Mouse (Mus musculus): ENCODE data around the gene Cipc. TPM values are rescaled to one million over a fixed set of nuclear protein-coding genes. Genes with fewer than 3 reads are reported as not detected.

Cipc gene
- total RNA-seq (2021) = 10 to 100 TPM; 24.4 to 24.7 TPM
- long read RNA-seq, experiment 1, full-length matches to known transcripts = 4 of 8 reads
- long read RNA-seq, experiment 1, partial matches to known transcripts = 0 of 8 reads
- long read RNA-seq, experiment 1, other reads (novel, unspliced or antisense) = 4 of 8 reads
- long read RNA-seq, experiment 2, full-length matches to known transcripts = 2 of 3 reads
- long read RNA-seq, experiment 2, partial matches to known transcripts = 0 of 3 reads
- long read RNA-seq, experiment 2, other reads (novel, unspliced or antisense) = 1 of 3 reads

DNA sequence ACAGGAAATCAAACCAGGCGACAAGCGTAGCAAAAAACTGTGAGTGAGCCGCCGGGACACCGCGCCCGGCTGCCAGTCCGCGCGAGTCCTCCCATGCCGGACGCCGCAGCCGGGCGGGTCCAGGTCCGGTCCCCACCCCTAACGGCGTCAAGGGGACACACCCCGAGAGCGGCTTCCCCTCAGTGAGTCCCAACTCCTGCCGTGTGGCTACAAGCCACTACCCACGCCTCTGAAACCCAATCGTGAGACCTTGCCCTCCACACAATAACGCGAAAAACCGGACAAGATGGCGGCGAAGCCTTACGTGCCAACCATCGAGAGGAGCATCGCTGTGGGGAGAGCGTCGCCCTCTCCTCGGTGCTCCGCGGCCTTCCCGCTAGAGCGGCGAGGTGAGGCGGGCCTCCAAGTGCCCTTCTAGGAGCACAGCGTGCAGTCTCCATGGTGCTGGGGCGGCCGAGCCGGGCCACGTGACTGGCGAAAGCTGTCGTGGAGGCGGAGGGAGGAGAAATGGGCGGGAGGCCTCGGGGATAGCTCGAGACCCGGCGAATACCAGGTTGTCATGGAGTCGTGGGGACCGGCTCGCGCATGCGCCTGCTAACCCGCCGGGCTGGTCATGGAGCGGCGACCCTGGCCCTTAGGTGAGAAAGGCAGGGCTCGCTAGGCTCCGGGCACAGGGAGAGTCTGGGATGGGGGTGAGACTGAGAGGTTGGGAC lies at the start of gene Cipc:
Cipc (plus strand) TSS at position 182 of the 713 bp plus-strand sequence.
- peak; percentile 98 to 99 for DNase-seq

- no peak for DNase-seq
Measured at GRCm38 (mm10) chr12:86897769-86898273, 49.0 kb upstream of the Cipc start.

- no peak for DNase-seq
Measured at GRCm38 (mm10) chr12:86898448-86898847, 48.4 kb upstream of the Cipc start.

- DNase-seq = peak; percentile 33 to 59
Measured at GRCm38 (mm10) chr12:86899461-86900179, 47.2 kb upstream of the Cipc start.

DNA sequence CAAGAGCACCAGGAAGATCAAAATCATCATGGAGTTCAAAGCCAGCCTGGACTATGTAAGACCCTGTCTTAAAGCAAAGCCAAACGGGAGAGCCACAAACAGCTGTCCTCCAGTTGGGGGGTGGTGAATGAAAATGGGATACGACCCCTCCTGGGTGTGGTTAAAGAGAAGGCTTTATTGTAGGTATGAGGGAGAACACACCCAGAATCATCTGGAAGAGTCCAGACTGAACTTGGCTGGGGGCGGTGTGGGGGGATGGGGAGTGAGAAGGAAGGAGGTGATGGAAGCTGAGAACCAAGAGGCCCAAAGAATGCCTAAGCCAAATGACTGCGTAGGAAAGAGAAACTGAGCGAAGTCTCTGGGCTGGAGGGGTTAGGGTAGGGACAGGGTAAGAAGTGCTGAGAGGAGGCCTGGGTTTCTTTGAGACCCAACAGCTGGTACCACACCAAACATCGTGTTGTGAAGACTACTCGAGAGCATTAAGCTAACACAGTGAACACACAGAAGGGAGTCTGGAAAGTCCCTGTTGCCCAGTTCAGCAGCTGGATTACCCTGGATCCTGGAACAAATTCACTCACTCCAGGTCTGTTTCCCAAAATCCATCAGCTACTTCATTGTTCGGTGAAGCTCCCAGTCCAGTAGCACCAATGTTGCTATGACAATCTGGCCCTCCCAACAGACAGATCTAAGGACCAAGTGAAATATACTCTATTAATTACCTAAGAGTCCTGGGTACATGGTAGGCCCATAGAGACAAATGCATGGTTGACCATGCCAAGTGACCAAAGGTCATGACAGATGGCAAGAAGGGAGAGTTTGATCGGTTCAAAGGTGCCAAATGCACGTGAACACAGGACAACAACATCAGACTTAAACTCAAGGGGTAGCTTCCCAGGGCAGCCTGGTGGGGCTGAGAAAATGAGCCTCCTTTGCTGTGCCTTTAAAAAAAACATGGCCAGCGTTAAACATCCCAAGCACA lies 42.7 kb upstream of the Cipc start:
- DNase-seq = no peak

GRCm38 (mm10) chr12:86905203-86905602 lies 41.6 kb upstream of the Cipc start:
- peak; percentile 50 to 75 for DNase-seq

GRCm38 (mm10) chr12:86905876-86906275 lies 41.0 kb upstream of the Cipc start:
- no peak for DNase-seq

- DNase-seq = peak; percentile 87 to 92
Measured at GRCm38 (mm10) chr12:86906395-86906794, 40.4 kb upstream of the Cipc start.

DNA sequence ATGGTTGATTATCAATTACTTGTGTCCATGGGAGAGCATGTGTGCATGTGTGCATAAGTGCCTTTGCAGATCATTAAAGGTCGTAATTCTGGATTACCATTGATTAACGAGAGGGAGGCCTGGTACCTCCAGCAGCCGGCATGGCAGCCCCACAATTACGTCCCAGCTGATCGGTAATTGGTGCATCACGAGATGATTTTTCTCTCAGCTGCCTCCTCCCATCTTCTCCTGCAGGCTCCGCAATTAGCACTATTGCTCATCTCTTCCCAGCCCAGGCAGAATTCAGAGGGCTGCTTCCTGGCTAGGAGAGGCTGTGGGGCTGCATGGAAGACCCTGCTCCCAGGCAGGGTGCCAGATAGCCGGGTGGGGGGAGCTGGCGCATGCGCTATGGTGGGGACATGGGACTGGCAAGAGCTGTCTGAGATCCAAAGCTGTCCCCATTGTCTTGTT lies 35.3 kb upstream of the Cipc start:
- DNase-seq = no peak

GRCm38 (mm10) chr12:86912335-86913093 lies 34.3 kb upstream of the Cipc start:
- DNase-seq = no peak

- no peak for DNase-seq
Measured at GRCm38 (mm10) chr12:86914351-86914750, 32.5 kb upstream of the Cipc start.

- no peak for DNase-seq
Measured at GRCm38 (mm10) chr12:86914756-86915155, 32.1 kb upstream of the Cipc start.

DNA sequence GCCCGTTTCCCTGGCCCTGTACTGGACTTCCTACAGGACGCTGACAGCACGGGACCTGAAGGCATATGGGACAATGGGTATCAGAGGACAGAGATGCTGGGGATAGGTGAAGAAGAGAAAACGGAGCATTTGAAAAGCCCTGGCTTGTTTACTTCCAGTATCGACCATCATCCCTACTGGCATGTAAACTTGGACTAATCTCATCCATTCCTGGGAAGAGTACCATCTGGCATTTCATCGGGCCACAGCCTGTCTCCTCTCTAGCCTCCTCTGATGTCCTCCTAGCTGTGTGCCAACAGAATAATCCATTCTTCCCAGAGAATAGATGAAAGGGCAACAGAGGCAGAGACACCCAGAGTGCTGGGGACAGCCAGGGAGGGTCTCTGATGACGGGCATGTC lies 31.2 kb upstream of the Cipc start:
- DNase-seq = no peak

GRCm38 (mm10) chr12:86916796-86917573 lies 29.9 kb upstream of the Cipc start:
- DNase-seq = no peak

DNA sequence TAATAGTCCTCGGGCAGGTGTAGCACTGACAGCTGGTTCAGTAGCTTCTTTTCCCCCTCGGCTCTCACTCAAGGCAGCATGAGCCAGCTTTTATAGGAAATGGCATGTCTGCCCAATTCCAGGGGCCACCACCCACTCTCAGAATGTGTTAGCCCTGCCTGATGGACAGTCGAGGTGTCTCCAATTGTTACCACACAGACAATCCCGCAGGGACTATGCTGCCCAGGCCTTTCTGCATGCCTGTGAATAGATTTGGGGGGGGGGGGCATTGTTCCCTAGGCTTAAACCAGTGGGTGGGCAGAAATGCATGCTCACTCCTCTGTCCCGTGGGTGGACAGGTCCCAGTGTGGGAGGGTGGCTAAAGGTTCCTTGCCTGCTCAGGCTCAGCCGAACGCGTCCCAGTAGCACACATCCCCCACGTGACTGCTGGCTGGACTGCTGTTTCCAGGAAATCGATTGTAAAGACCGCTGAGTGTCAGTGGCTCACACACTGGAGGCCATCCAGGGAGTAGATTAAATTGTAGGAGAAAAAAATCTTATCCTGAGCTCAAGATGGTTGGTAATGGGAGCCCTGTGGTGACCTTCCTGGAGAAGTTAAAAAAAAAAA lies 28.4 kb upstream of the Cipc start:
- peak in 1 of 2 experiments; percentile 55 for DNase-seq

DNA sequence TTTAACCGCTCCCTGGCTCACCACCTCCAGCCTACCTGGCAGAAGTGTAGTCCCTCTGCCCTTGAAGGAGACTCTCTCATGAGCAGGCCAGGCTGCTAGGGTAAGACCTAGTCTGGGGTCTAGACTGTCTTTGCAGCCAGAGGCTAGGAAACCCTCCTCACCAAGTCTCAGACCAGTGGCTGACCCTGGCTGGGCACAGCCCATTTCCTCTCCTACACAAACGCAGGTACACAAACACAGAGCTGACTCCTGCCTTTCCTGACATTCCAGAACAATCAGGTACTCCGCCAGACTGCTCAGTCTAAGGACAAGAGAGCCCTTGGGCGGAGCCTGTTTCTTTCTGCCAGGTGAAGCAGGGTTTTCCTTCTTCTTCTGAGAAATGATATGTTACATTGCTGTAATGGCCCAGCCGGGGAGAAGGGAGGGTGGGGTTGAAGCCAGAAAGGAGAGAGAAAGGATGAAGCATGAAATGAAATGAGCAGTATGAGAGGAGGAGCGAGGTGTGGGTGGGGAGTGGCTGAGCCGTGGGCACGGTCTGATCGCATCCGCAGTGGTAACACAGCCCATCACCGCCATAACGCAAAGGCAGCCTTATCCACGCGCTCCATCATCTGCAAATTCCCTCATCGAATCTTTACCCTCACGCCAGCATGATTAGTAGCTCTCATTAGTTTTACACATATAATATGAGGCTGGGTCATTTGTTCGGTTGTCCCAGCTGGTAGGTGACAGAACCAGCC lies 27.7 kb upstream of the Cipc start:
- no peak for DNase-seq

DNA sequence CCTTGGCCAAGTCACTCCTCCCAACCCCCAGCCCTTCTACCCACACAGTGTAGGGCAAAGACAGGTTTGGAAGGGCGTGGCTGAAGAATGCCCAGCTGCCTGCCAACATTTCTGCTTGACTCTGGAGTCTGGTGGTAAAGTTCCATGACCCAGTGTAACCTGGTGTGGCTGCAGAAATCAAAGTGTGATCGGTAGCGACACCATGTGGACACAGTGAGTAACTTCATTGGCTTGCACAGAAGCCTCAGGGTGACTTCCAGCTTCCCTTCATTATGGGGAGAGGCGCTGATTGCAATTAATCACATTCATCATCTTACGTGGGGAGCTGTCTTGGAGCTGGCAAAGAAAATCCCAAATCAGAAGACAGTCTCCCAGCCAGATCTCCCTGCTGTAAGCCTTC lies 23.0 kb upstream of the Cipc start:
- peak; percentile 79 to 80 for DNase-seq

- no peak for DNase-seq
Measured at GRCm38 (mm10) chr12:86930934-86931729, 15.7 kb upstream of the Cipc start.

Measured in adrenal gland, postnatal 36 days (tissue).